Mouse (Mus musculus) neural tube, embryonic 13.5 days (tissue): ENCODE measurements around the gene Sept1. TPM values are rescaled to one million over a fixed set of nuclear protein-coding genes. Genes with fewer than 3 reads are reported as not detected.
A peak's percentile ranks its signal among the peaks of the same experiment; 100 is the strongest.

Experiments used
- ATAC-seq: fragments of 200-750 bp; cut with Nextera tagmentation; 2 replicates; pipeline ENCODE4 v1.8.0; 2017; ENCODE audit warnings: low read depth, mild to moderate bottlenecking, moderate TSS enrichment, moderate library complexity
- H3K27ac ChIP-seq: fragments of 300-500 bp; sonication (generic); replicated peaks from 2 replicates; pipeline ENCODE4 v1.5.1; 2015; ENCODE audit warnings: moderate library complexity, mild to moderate bottlenecking, inconsistent platforms
- H3K27me3 ChIP-seq: fragments of 300-500 bp; sonication (generic); 2 replicates; pipeline ENCODE4 v1.6.1; 2015; ENCODE audit warnings: mild to moderate bottlenecking, inconsistent platforms
- H3K36me3 ChIP-seq: fragments of 300-500 bp; sonication (generic); 2 replicates; pipeline ENCODE4 v1.6.1; 2015; ENCODE audit warnings: mild to moderate bottlenecking, inconsistent platforms
- H3K4me1 ChIP-seq: fragments of 300-500 bp; sonication (generic); replicated peaks from 2 replicates; pipeline ENCODE4 v1.6.1; 2015; ENCODE audit warnings: inconsistent platforms
- H3K4me2 ChIP-seq: fragments of 300-500 bp; sonication (generic); 2 replicates; pipeline ENCODE4 v1.6.1; 2015; ENCODE audit warnings: inconsistent platforms, mild to moderate bottlenecking, moderate library complexity
- H3K4me3 ChIP-seq: fragments of 300-500 bp; sonication (generic); 2 replicates; pipeline ENCODE4 v1.5.1; 2015; ENCODE audit warnings: mild to moderate bottlenecking, inconsistent platforms
- H3K9ac ChIP-seq: fragments of 300-500 bp; sonication (generic); 2 replicates; pipeline ENCODE4 v1.6.1; 2015; ENCODE audit warnings: moderate library complexity, mild to moderate bottlenecking, inconsistent platforms
- H3K9me3 ChIP-seq: fragments of 300-500 bp; sonication (generic); 2 replicates; pipeline ENCODE4 v1.6.1; 2016; ENCODE audit warnings: inconsistent platforms
- WGBS: fragments of 180-500 bp; shearing (Covaris S2); methylation state at CpG from one replicate; pipeline ENCODE4 v1.1.7; 2015; 5-methylcytosine and 5-hydroxymethylcytosine counted together
- polyA plus RNA-seq: library from polyadenylated mRNA; unstranded; fragments of >200 nt; fragmentation: Nextera tagmentation; extraction: Ambion mirVana; gene quantifications from 2 replicates; pipeline ENCODE4 v1.2.1, GENCODE M21; 2015

The Sept1 gene
- polyA plus RNA-seq, 1 experiment from 2014 or later: 23.7 TPM

DNA sequence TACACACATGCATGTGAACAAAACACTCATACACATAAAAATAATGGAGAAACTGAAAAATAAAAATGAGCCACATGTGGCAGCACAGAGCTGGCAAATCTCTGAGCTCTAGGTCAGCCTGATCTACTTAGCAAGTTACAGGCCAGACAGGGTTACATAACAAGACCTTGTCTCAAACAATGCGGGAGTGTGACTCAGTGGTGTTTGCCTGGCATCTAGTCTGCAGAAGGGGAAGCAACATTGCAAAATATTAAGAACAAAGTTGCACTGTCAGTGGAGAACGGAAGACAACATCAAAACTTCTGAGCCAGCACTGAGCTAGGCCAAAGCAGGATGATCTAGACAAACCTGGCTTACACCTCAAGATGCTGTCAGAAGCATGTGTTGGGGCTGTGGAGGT lies 37.3 kb upstream of the Sept1 start:
- peaks cover 33% of the 10 kb centered on the region for H3K36me3 ChIP-seq
- H3K9ac ChIP-seq: no peak overlapping the region
- 97% methylated on average over 2 of the region's 2 CpGs for WGBS
- no peak overlapping the region for H3K4me2 ChIP-seq
- no peak for ATAC-seq
- H3K4me3 ChIP-seq: no peak overlapping the region
- peaks cover 30% of the 10 kb centered on the region for H3K4me1 ChIP-seq
- no peak overlapping the region for H3K27ac ChIP-seq
- no peaks in the 10 kb centered on the region for H3K27me3 ChIP-seq
- H3K9me3 ChIP-seq: 0 out of 2 replicates have a peak, but pooled peaks cover 5% of the 10 kb centered on the region

DNA sequence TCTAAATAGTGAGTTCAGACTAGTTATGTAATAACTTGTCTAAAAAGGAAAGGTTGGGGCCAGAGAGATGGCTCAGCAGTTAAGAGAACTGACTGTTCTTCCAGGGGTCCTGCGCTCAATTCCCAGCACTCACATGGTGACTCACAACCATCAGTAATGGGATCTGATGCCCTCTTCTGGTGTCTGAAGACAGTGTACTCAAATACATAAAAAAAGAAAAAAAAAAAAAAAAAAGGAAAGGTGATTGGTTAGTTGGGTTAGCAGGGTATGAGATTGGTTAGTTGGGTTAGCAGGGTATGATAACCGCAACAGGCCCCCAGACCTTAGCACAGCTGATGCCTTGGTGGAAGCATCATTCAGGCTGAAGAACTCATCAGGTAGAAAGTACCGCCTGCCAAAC lies 30.6 kb upstream of the Sept1 start:
- Histone ChIP-seq H3K9ac (no peak overlapping the region), H3K27me3 (no peaks in the 10 kb centered on the region), H3K36me3 (peaks cover 5% of the 10 kb centered on the region), H3K4me2 (no peak overlapping the region), H3K27ac (no peak overlapping the region), H3K4me1 (peaks cover 21% of the 10 kb centered on the region), H3K4me3 (no peak overlapping the region), H3K9me3 (0 out of 2 replicates have a peak, but pooled peaks cover 3% of the 10 kb centered on the region)
- WGBS: 87% methylated on average over 3 of the region's 3 CpGs
- ATAC-seq: no peak

DNA sequence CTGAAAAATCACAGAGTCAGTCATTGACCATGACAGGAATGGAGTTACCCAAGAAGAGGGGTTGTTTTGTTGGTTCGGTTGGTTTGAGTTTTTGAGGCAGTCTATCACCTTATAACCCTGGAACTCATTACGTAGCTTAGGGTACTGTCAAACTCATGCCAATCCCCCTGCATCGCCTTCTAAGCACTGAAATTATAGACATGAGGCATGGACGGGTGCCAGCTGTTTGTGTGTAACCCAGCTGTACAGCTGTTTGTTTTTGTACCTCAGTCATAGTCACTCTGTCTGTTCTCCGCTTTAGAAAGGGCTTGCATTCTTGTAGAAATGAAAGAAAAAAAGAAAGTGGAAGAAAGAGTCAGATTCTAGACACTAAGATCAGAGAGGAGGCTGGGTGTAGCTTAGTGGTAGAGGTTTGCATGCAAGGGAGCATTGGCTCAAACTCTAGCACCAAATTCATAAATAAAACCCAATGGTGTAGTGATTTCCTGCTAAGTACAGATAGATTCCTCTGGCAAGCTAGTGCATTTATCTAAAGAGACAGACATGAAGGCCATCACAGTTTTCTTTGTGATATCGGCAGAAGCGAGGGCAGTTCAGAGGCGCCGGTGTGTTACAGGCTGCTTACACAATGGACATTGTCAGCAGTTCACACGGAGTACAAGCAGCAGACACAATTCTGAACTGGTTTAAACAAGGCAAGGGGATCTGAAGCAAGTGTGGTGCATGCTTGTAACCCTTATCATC lies 29.5 kb upstream of the Sept1 start:
- WGBS: 85% methylated on average over 10 of the region's 10 CpGs
- Histone ChIP-seq H3K9me3 (no peaks in the 10 kb centered on the region), H3K4me3 (no peak overlapping the region), H3K27ac (no peak overlapping the region), H3K9ac (no peak overlapping the region), H3K4me1 (peaks cover 21% of the 10 kb centered on the region), H3K4me2 (no peak overlapping the region), H3K27me3 (no peaks in the 10 kb centered on the region), H3K36me3 (no peaks in the 10 kb centered on the region)
- no peak for ATAC-seq

DNA sequence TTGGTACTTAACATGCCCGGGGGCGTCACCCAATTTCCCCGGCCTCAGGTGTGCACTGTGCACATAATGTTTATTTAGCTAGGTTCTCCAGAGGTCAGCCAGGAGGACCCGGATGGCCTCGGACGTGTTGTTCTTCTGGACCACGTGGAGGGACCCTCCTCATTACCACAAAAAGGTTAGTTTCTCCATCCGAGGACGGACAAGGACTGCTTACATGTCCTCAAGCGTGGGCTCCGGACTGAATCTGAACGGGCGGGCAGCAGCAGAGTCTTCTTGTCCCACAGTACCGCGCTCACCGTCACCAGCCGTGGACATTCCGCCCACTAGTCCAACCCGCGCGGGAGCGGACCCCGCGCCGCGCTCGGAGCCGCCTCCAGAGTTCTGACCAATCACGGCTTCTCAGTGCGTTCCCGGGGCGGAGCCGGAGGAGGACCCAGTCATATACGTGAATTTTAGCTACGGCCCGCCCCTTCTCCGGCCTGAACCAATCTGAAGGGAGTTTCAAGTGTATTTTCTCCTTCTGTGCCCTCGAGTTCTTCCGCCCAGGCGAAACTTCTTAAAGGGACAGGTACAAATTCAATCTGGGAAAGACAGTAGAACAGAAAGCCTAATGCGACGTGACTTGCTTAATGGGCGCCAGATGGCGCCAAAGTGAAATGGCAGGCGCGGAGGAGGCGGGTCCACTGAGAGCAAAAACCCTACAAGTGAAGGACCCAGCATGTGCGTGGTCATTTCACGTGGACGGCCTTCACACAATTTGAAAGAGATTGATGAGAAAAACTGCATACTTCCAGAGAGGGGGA lies 27.6 kb upstream of the Sept1 start, which contains the start of gene Dctpp1:
Dctpp1 (minus strand) TSS at position 401 of the 803 bp plus-strand sequence.
- 0 out of 2 replicates have a peak within 1 kb of the TSS, but pooled peaks have one; percentile 15 for H3K27ac ChIP-seq
- under 1% methylated on average over 50 of the region's 50 CpGs for WGBS
- H3K36me3 ChIP-seq: peaks cover 11% of the 10 kb centered on the region
- H3K4me1 ChIP-seq: peaks cover 21% of the 10 kb centered on the region
- H3K9ac ChIP-seq: peak within 1 kb of the TSS; percentile 71
- ATAC-seq: peak; percentile 98
- peak within 1 kb of the TSS; percentile 78 for H3K4me2 ChIP-seq
- H3K27me3 ChIP-seq: no peaks in the 10 kb centered on the region
- H3K4me3 ChIP-seq: peak within 1 kb of the TSS; percentile 49
- no peaks in the 10 kb centered on the region for H3K9me3 ChIP-seq

DNA sequence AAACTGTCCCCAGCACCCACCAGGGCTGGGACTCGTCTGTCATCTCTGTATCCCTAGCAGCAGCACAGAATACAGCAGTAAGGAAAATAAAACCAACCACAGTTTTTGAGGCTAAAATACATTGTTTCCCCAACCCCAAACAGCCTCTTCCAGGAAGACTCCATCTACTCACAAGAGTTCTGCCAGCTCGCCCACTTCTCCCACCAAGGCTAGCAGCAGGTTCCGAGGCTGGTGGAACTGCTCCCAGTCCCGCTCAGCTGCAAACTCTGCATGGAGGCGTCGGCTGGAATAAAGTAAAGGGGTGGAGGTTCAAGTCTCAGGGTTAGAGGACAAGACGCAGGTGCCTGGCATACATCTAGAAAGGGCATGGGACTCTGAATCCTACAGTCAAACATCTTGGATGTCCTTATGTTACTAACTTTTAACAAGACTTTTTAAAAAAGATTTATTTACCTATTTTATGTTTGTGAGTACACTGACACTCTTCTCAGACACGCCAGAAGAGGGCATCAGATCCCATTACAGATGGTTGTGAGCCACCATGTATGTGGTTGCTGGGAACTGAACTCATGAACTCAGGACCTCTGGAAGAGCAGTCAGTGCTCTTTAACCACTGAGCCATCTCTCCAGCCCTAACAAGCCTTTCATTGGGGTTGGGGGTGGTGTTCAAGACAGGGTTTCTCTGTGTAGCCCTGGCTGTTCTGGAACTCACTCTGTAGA lies 26.4 kb upstream of the Sept1 start:
- Histone ChIP-seq H3K4me2 (peak overlapping the region; percentile 78), H3K36me3 (peaks cover 11% of the 10 kb centered on the region), H3K27ac (no peak overlapping the region), H3K9ac (peak overlapping the region; percentile 71), H3K9me3 (no peaks in the 10 kb centered on the region), H3K4me3 (peak overlapping the region; percentile 49), H3K4me1 (peaks cover 30% of the 10 kb centered on the region), H3K27me3 (no peaks in the 10 kb centered on the region)
- 77% methylated on average over 8 of the region's 8 CpGs for WGBS
- no peak for ATAC-seq

DNA sequence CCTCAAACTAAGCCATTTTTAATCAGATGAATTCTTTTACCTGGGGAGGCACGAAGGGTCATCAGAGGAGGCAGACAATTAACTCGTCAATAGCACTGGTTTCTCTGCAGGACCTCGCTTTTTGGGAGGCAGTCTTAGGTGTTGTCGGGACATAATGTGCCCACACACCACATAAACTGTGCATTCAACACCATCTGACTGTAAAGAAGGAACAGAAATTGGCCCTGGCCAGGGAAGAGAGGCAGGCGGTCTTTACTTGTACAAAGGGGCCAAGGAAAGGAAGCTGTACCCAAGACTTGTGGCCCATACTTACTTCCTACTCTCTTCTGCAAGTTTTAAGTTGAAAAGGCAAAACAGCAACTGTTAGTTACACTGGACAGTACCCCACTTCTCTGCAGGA lies 23.6 kb upstream of the Sept1 start:
- Histone ChIP-seq H3K4me3 (no peak overlapping the region), H3K4me1 (peaks cover 38% of the 10 kb centered on the region), H3K27ac (no peak overlapping the region), H3K4me2 (no peak overlapping the region), H3K36me3 (peaks cover 11% of the 10 kb centered on the region), H3K9ac (no peak overlapping the region), H3K9me3 (no peaks in the 10 kb centered on the region), H3K27me3 (no peaks in the 10 kb centered on the region)
- 90% methylated on average over 5 of the region's 5 CpGs for WGBS
- ATAC-seq: no peak

DNA sequence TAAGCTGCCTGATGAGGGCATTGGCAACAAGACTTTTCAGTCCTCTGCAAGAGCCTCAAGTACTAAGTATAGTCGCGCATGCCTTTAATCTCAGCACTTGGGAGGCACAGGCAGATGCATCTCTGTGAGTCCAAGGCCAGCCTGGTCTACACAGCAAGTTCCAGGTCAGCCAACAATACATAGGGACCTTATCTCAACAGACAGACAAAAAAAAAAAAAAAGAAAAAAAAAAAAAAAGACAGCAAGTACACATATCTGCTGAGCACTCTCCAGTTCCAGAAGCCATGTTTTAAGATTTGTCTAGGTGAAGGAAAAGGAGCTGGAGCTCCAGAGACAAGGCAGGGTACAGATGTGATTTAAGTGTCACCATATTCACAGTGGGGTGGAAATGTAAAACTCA lies 23.0 kb upstream of the Sept1 start:
- Histone ChIP-seq H3K4me3 (no peak overlapping the region), H3K27me3 (no peaks in the 10 kb centered on the region), H3K4me1 (peaks cover 34% of the 10 kb centered on the region), H3K4me2 (no peak overlapping the region), H3K27ac (no peak overlapping the region), H3K9ac (no peak overlapping the region), H3K36me3 (peaks cover 11% of the 10 kb centered on the region), H3K9me3 (no peaks in the 10 kb centered on the region)
- WGBS: 88% methylated on average over 2 of the region's 2 CpGs
- ATAC-seq: no peak

DNA sequence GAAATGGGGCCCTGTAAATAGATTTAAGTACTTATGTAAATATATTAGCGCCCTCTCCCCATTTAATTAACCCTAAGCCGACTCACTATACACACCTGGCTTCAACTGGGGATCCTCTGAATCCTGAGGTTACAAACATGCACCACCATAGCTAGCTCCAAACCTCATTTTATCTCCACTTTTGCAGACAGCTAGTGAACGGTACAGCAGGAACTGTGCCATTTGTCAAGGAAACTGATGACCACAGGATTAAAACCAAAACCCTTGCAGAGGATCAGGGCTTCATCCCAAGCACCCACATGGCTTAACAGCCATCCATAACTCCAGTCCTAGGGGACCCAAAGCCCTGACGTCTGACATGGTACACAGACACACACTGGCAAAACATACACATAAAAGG lies 22.1 kb upstream of the Sept1 start:
- H3K4me2 ChIP-seq: peak overlapping the region; percentile 89
- H3K27ac ChIP-seq: peak overlapping the region; percentile 91; the same call in 1 of the 2 replicates
- peaks cover 14% of the 10 kb centered on the region for H3K36me3 ChIP-seq
- peaks cover 31% of the 10 kb centered on the region for H3K4me1 ChIP-seq
- 26% methylated on average over 4 of the region's 4 CpGs for WGBS
- H3K9ac ChIP-seq: peak overlapping the region; percentile 74
- H3K9me3 ChIP-seq: no peaks in the 10 kb centered on the region
- H3K4me3 ChIP-seq: peak overlapping the region; percentile 57
- H3K27me3 ChIP-seq: no peaks in the 10 kb centered on the region
- no peak for ATAC-seq

DNA sequence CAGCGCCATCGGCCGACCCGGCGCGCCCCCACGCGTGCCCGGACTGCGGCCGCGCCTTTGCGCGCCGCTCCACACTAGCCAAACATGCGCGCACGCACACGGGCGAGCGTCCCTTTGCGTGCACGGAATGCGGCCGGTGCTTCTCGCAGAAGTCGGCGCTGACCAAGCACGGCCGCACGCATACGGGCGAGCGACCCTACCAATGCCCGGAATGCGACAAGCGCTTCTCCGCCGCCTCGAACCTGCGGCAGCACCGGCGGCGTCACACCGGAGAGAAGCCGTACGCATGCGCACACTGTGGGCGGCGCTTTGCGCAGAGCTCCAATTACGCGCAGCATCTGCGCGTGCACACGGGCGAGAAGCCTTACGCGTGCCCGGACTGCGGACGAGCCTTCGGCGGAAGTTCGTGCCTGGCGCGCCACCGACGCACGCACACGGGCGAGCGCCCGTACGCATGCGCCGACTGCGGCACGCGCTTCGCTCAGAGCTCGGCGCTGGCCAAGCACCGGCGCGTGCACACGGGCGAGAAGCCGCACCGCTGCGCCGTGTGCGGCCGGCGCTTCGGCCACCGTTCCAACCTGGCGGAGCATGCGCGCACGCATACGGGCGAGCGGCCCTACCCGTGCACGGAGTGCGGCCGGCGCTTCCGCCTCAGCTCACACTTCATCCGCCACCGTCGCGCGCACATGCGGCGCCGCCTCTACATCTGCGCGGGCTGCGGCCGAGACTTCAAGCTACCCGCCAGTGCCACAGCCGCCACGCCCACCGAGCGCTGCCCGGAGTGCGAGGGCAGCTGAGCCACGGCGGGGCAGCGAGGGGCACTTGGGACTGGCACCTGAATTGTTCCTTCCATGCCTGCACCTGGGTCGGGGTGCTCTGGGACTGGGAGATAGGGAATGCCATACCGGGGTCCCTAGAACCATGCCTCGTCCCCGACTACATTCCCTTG lies 21.2 kb upstream of the Sept1 start:
- no peaks in the 10 kb centered on the region for H3K9me3 ChIP-seq
- peaks cover 22% of the 10 kb centered on the region for H3K4me1 ChIP-seq
- ATAC-seq: peak; percentile 95
- H3K27me3 ChIP-seq: no peaks in the 10 kb centered on the region
- WGBS: under 1% methylated on average over 136 of the region's 136 CpGs
- H3K4me3 ChIP-seq: peak overlapping the region; percentile 57
- peak overlapping the region; percentile 89 for H3K4me2 ChIP-seq
- peak overlapping the region; percentile 91 for H3K27ac ChIP-seq
- H3K36me3 ChIP-seq: peaks cover 23% of the 10 kb centered on the region
- peak overlapping the region; percentile 74 for H3K9ac ChIP-seq

DNA sequence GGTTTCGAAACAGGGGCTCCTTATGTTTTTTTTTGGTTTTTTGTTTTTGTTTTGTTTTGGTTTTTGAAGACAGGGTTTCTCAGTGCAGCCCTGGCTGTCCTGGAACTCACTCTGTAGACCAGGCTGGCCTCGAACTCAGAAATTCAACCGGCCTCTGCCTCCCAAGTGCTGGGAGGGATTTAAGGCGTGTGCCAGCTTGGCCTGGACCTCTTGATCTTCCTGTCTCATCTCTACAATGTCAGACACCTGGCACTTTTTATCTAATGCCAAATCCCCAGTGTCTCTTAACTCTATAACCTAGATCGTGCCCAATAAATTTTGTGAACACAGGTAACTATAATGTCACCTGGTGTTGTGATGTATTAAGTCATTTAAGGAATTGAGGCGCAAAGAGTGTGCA lies 20.4 kb upstream of the Sept1 start:
- H3K9ac ChIP-seq: peak overlapping the region; percentile 74
- H3K9me3 ChIP-seq: no peaks in the 10 kb centered on the region
- no peaks in the 10 kb centered on the region for H3K27me3 ChIP-seq
- H3K4me3 ChIP-seq: peak overlapping the region; percentile 57
- H3K4me2 ChIP-seq: peak overlapping the region; percentile 89
- WGBS: 82% methylated on average over 6 of the region's 6 CpGs
- ATAC-seq: no peak
- H3K4me1 ChIP-seq: peaks cover 17% of the 10 kb centered on the region
- peaks cover 26% of the 10 kb centered on the region for H3K36me3 ChIP-seq
- peak overlapping the region; percentile 91 for H3K27ac ChIP-seq

DNA sequence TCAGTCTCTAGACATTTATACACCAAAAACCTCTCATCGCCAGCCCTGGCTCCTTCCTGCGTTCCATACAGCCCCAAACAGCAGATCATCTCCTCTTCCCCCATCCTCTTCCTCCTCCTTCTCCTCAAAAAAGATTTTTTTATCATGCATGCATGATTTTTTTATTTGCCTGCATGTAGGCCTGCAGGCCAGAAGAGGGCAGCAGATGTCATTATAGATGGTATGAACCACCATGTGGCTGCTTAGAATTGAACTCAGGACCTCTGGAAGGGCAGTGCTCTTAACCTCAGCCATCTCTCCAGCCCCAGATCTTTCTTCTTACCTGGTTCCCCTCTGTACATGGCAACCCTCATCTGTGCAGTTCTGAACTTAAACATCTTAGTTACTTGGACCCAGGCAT lies 19.5 kb upstream of the Sept1 start:
- Histone ChIP-seq H3K4me1 (peaks cover 17% of the 10 kb centered on the region), H3K27ac (no peak overlapping the region), H3K27me3 (no peaks in the 10 kb centered on the region), H3K9me3 (no peaks in the 10 kb centered on the region), H3K4me2 (no peak overlapping the region), H3K9ac (no peak overlapping the region), H3K4me3 (no peak overlapping the region), H3K36me3 (peaks cover 33% of the 10 kb centered on the region)
- ATAC-seq: no peak
- 90% methylated on average over 2 of the region's 2 CpGs for WGBS
